Mouse (Mus musculus): Measurements from ENCODE around the gene Aqp2. TPM values are rescaled to one million over a fixed set of nuclear protein-coding genes. Genes with fewer than 3 reads are reported as not detected.

The Aqp2 gene
- total RNA-seq (2015; ENCODE audit: low replicate concordance) (not detected in 2 replicates), total RNA-seq (2017; ENCODE audit: low replicate concordance) (not detected in 2 replicates)

- no peak for ATAC-seq (replicated peaks; ENCODE audit: low FRiP score, poor library complexity, severe bottlenecking)
Measured at GRCm38 (mm10) chr15:99578802-99579485, at the start of gene Aqp2. Gene Aqp2 (plus strand): TSS chr15:99579055.

DNA sequence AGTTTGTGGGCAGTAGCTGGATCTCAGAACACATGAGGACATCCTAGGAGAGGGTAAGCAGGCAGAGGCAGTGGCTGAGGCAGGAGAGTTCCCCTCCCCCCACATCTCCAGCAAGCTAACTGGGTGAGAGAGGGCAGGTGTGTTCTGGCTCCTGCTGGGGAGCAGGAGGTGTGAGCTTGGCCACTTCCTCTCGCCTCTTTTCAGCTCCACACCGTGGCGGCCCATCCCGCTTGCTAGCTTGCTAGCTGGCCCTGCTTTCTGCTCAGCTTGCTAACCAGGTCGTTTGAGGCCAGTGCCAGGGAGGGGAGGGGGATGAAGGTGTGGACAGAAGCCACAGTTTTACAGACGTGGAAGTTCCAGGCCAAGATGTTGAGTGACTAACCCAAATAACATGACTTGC is 47.7 kb upstream of the Aqp2 start:
- 0 out of 2 replicates have a peak, but pooled peaks have one; percentile 19 for ATAC-seq (replicated peaks; ENCODE audit: low FRiP score, poor library complexity, severe bottlenecking)

- ATAC-seq (replicated peaks; ENCODE audit: low FRiP score, poor library complexity, severe bottlenecking), result no peak
Measured at GRCm38 (mm10) chr15:99532023-99532422, 46.8 kb upstream of the Aqp2 start.

- ATAC-seq (replicated peaks; ENCODE audit: low FRiP score, poor library complexity, severe bottlenecking), result no peak
Measured at GRCm38 (mm10) chr15:99536889-99537862, 41.7 kb upstream of the Aqp2 start.

DNA sequence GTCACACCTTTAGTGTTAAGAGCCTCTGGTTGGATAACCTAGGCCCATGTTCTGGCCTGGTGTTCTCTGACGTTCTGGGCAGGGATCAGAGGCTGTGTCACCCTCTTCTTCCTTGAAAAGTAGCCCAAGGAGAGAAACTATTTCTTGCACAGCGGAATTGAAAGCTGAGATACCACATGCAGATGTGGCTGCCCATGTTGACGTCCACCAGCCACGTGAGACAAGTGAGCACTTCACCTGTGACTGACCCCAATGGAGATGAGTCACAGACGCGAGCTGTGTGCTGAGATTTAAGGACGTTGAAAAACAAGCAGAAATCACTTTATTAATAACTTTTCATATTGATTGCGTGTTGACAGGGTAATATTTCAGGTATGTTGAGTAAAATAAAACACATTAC is 39.0 kb upstream of the Aqp2 start:
- ATAC-seq (replicated peaks; ENCODE audit: low FRiP score, poor library complexity, severe bottlenecking), result no peak

DNA sequence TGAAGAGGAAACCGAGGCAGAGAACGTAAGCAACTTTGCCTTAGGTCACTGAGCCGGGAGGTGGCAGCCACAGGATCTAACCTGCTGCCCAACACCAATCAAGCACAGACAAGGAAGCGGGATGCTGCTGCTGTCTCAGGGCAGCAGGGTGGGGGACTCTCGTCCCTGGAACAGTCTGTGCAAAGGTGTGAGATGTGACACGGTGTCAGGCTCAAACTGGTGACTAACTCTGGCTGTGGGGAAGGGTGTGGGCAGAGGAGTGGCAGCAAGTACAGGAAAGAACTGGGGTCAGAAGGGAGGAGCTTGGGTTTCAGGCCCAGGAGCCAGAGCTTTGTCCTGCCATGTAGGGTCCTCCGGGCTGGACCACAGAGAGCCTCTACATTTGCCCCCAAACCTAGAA is 34.8 kb upstream of the Aqp2 start:
- ATAC-seq (replicated peaks; ENCODE audit: low FRiP score, poor library complexity, severe bottlenecking), result no peak

GRCm38 (mm10) chr15:99546596-99546995 is 32.3 kb upstream of the Aqp2 start:
- ATAC-seq (replicated peaks; ENCODE audit: low FRiP score, poor library complexity, severe bottlenecking), result no peak

- ATAC-seq (replicated peaks; ENCODE audit: low FRiP score, poor library complexity, severe bottlenecking), result no peak
Measured at GRCm38 (mm10) chr15:99547732-99548131, 31.1 kb upstream of the Aqp2 start.

- no peak for ATAC-seq (replicated peaks; ENCODE audit: low FRiP score, poor library complexity, severe bottlenecking)
Measured at GRCm38 (mm10) chr15:99549901-99550300, 29.0 kb upstream of the Aqp2 start.

DNA sequence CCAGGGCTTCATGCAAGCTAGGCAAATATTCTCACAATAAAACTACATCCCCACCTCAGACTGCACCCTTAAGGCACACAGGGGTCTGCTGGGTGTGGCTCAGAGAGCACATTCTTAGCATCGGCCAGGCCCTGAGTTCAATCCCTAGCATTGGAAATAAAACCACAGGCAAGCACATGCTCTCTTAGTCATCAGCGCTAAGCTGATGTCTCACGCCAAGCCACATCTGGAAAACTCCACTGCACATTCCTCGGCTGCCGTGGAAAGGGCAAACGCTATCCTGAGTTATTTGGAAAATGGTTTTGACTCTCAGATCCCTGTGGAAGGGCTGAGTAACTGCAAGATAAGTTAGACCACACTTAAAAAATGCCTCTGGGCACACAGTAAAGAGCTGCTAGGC is 25.1 kb upstream of the Aqp2 start:
- ATAC-seq (replicated peaks; ENCODE audit: low FRiP score, poor library complexity, severe bottlenecking), result no peak

- ATAC-seq (replicated peaks; ENCODE audit: low FRiP score, poor library complexity, severe bottlenecking), result no peak
Measured at GRCm38 (mm10) chr15:99558947-99559346, 19.9 kb upstream of the Aqp2 start.

DNA sequence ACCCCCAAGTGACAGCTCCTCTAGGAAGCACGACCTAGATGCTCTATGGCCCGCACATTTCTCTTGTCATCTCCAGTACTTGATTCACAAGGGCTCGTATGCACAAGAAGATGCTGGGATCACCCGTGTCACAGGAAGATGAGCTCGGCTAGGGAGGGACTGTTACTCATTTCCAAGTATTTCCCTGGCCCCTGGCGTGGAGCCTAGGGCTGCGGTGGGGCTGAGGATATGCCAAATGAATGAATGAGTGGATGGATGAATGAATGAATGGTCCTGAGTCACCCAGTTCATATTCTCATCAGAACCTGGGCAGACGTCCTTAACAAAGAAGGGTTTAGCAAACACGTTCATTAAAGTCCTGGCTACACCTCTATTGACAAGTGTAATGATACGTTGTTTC is 18.6 kb upstream of the Aqp2 start:
- no peak for ATAC-seq (replicated peaks; ENCODE audit: low FRiP score, poor library complexity, severe bottlenecking)

GRCm38 (mm10) chr15:99567371-99567770 is 11.5 kb upstream of the Aqp2 start:
- ATAC-seq (replicated peaks; ENCODE audit: low FRiP score, poor library complexity, severe bottlenecking), result no peak

DNA sequence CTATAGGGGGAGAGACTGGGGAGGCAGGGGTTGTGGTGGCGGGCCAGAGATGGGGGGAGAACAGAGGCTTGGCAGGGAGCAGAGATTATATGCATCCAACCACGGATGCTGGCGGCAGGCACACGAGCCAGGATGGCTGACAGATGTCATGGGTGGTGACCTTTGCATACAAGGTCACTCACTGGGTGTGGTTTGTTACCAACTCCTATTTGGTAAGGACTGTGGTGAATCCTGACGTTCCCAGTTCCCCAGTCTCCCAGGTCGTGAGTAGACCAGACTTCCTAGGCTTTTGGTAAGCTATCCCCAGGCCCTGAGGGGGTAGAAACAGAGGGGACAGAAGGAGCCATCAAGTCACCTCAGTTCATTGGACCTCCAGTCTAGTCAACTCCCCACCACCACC is 10.2 kb upstream of the Aqp2 start:
- ATAC-seq (replicated peaks; ENCODE audit: low FRiP score, poor library complexity, severe bottlenecking), result no peak

DNA sequence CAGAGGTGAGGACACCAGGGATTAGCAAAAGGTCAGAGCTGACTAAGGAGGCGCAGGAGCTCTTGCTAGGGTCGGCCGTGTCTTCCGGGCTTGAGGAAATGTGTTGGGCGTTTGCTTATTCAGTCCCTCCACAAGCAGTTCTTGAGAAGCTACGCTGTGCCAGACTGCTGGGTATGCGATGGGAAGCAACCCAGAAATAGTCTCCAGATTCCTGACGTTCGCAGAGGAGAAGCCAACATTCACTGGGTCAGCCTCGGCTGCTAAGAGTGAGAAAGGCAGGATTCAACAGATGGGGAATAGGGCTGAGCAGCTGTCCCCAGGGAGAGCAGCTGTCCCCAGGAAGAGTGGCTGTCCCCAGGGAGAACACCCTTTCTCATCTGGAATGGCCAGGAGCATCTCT is 9.7 kb upstream of the Aqp2 start:
- no peak for ATAC-seq (replicated peaks; ENCODE audit: low FRiP score, poor library complexity, severe bottlenecking)

DNA sequence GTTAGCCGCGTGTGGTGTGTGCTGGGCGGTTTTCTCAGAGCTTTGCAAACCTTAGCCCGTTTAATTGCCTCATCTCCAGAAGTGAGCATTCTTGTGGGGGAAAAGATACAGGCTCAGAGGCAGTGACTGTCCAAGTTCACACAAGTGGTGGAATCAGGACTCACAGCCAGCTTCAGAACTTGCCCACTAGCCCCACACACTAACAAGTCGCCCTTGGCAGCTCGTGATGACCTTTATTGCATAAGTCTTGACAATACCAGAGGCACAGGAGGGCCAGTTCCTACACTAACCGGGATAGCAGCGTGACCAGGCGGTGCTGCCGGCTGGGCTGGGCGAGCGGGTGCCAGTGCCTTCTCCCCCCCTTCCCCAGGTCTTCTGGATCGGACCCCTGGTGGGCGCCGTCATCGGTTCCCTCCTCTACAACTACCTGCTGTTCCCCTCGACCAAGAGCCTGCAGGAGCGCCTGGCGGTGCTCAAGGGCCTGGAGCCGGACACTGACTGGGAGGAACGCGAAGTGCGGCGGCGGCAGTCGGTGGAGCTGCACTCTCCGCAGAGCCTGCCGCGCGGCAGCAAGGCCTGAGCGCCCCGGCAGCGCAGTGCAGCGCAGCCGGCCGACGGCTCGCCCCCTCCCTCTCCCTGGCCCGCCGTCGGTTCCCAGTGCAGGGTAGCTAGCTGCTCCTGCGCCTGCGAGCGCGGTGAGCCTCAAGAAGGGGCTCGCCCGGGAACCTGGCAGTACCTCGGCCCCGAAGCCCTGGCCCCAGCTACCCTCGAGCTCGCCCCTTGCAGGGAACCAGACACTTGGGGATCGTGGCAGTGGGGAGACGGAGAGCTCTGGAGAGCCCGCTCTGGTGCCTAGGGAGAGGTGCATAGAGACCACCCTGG is 4.8 kb downstream of the Aqp2 start:
- ATAC-seq (replicated peaks; ENCODE audit: low FRiP score, poor library complexity, severe bottlenecking), result no peak

DNA sequence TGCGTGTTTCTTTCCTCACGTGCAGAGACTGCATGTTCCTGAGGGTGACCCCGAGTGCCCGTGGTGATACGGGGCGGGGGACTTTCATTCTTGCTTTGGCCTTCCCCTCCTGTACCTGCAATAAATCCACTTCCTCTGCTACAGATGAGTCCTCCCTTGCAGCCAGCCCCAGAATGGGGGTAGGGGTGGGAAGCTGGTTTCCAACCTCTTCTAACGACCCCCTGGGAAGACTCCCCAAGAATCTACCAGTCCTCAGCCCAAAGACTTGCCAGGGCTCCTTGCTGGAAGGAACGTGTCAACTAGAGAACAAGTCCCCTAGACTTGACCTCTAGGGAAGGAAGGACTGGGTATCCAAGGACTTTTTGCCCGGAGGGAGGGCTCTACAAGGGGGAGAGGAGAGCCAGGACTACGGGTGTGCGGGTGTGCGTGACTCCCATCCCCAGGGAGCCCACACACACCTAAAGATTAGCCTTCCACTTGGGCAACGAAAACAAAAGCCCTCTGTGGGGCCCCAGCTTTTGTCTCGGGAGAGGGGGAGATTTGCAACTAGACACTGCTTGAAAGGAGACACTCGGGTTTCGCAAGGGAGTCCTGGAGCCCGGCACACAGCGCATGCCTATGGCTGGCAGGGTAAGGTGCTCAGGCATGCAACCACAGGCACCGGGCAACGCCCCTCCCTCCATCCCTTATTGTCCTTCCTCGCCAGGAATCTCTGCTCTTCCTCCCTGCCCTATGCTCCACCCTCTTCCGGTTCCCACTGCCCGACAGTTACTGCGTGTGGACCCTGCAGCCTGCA is 5.8 kb downstream of the Aqp2 start:
- no peak for ATAC-seq (replicated peaks; ENCODE audit: low FRiP score, poor library complexity, severe bottlenecking)

DNA sequence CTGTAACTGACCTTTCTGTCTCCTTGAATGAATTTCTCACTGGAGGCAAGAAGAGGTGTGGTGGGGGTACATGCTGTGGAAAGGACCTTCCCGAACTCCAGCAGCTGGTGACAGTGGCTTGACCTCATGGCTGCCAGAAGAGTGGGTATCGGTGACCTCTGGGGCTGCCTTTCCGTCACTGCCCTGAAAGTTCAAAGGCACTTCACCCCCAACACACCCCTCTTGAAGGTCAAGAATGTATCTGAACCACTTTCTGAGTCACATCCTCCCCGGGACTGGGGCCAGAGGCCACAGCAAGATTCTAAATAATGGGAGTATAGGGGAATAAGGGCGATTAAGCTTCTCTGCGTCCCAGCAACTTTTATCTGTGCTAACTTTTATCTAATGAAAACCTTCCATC is 6.9 kb downstream of the Aqp2 start:
- no peak for ATAC-seq (replicated peaks; ENCODE audit: low FRiP score, poor library complexity, severe bottlenecking)

DNA sequence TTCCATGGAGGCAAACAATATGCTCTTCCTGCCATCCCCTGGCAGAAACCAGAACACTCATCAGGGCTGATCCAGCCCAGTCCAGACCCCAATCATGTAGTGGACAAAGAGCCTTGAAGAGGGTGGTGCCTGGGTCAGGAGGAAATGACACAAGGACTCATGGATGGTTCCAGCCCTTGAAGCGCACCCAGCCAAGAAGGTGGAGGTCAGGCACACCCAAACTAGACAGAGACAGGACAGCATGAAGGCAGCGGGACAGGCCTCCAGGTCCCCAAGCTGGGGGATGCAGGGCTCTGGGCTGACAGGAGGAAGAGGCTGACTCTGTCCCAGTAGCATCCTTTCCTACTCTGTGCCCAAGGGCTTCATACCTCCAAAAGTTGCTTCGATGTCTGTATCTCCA is 7.7 kb downstream of the Aqp2 start:
- no peak for ATAC-seq (replicated peaks; ENCODE audit: low FRiP score, poor library complexity, severe bottlenecking)
